Mouse (Mus musculus) embryo, embryonic 9.5 days (tissue): ENCODE data around the gene Gm6993.

ENCODE experiments used
- DNase-seq: peaks from one replicate; pipeline ENCODE4 v3.0.0-alpha.2; 2017; ENCODE audit errors: extremely low spot score

Gm6993 gene

GRCm38 (mm10) chr12:31240470-31240869, at the start of gene Gm6993:
Gm6993 (plus strand) TSS chr12:31240770.
- DNase-seq, result no peak

- no peak for DNase-seq
Measured at GRCm38 (mm10) chr12:31191329-31191954, 49.1 kb upstream of the Gm6993 start.

- no peak for DNase-seq
Measured at GRCm38 (mm10) chr12:31202509-31202908, 38.1 kb upstream of the Gm6993 start.

GRCm38 (mm10) chr12:31203746-31204455, 36.7 kb upstream of the Gm6993 start:
- DNase-seq, result no peak

- no peak for DNase-seq
Measured at GRCm38 (mm10) chr12:31204898-31205297, 35.7 kb upstream of the Gm6993 start.

GRCm38 (mm10) chr12:31205983-31206633, 34.5 kb upstream of the Gm6993 start:
- no peak for DNase-seq

- no peak for DNase-seq
Measured at GRCm38 (mm10) chr12:31208766-31209165, 31.8 kb upstream of the Gm6993 start.

- DNase-seq, result no peak
Measured at GRCm38 (mm10) chr12:31209377-31209805, 31.2 kb upstream of the Gm6993 start.

- no peak for DNase-seq
Measured at GRCm38 (mm10) chr12:31213556-31213955, 27.0 kb upstream of the Gm6993 start.

- no peak for DNase-seq
Measured at GRCm38 (mm10) chr12:31215003-31215402, 25.6 kb upstream of the Gm6993 start.

- DNase-seq, result no peak
Measured at GRCm38 (mm10) chr12:31217232-31217631, 23.3 kb upstream of the Gm6993 start.

GRCm38 (mm10) chr12:31218774-31219173, 21.8 kb upstream of the Gm6993 start:
- no peak for DNase-seq

GRCm38 (mm10) chr12:31221522-31221921, 19.0 kb upstream of the Gm6993 start:
- no peak for DNase-seq

- DNase-seq, result no peak
Measured at GRCm38 (mm10) chr12:31222282-31222681, 18.3 kb upstream of the Gm6993 start.

- no peak for DNase-seq
Measured at GRCm38 (mm10) chr12:31222741-31223140, 17.8 kb upstream of the Gm6993 start.

- DNase-seq, result no peak
Measured at GRCm38 (mm10) chr12:31225451-31225850, 15.1 kb upstream of the Gm6993 start.

GRCm38 (mm10) chr12:31227167-31227566, 13.4 kb upstream of the Gm6993 start:
- no peak for DNase-seq

GRCm38 (mm10) chr12:31228878-31229277, 11.7 kb upstream of the Gm6993 start:
- DNase-seq, result peak; percentile 38

GRCm38 (mm10) chr12:31232635-31233034, 7.9 kb upstream of the Gm6993 start:
- no peak for DNase-seq

- no peak for DNase-seq
Measured at GRCm38 (mm10) chr12:31235018-31235417, 5.6 kb upstream of the Gm6993 start.

GRCm38 (mm10) chr12:31236861-31237595, 3.5 kb upstream of the Gm6993 start:
- no peak for DNase-seq

GRCm38 (mm10) chr12:31239031-31239583, 1.5 kb upstream of the Gm6993 start:
- no peak for DNase-seq
